Mouse (Mus musculus): ENCODE measurements around the gene Rabgap1l. TPM values are rescaled to one million over a fixed set of nuclear protein-coding genes. Genes with fewer than 3 reads are reported as not detected.

The Rabgap1l gene
- polyA plus RNA-seq, 1 experiment from 2014 or later = 17.4 TPM

- Histone ChIP-seq H3K36me3 (ENCODE audit: control insufficient read depth, insufficient read depth, low read length) (no peaks in the 10 kb centered on the region), H3K27ac (ENCODE audit: low read depth, low read length) (no peak overlapping the region), H3K9me3 (ENCODE audit: control insufficient read depth, low read length) (no peaks in the 10 kb centered on the region), H3K4me1 (replicated peaks; ENCODE audit: control insufficient read depth, insufficient read depth, low read length) (peaks cover 3% of the 10 kb centered on the region; the same call in 1 of the 2 replicates), H3K27me3 (ENCODE audit: control insufficient read depth, insufficient read depth, low read length) (no peaks in the 10 kb centered on the region), H3K4me2 (ENCODE audit: low read depth, low read length, severe bottlenecking) (no peak overlapping the region), H3K9ac (ENCODE audit: low read length) (no peak overlapping the region), H3K4me3 (ENCODE audit: low read depth, low read length) (no peak overlapping the region)
- ATAC-seq (replicated peaks; ENCODE audit: low FRiP score) = no peak
- no peak for DNase-seq (ENCODE audit: low spot score)
- 82% methylated on average over 10 of the region's 10 CpGs for WGBS
These were observed 486.0 kb downstream of the Rabgap1l start for GRCm38 (mm10) chr1:160306866-160307616.

DNA sequence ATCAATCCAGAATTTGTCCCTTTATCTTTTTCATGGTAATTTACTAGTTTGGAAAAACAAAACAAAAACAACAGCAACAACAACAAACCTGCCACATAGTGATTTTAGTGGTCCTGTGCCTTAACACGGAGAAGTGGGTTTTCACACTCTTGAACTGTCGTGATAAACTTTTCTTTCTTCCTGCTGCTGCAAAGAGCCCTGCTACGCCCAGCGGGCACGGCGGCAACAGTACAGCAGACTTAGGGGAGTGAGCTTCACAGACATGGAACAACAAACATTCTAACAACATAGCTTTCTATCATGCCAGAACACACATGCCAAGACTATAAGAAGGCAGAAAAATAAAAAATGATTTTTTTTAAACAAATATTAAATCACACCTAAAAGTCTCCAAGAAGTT is 486.7 kb downstream of the Rabgap1l start:
- Histone ChIP-seq H3K4me1 (replicated peaks; ENCODE audit: control insufficient read depth, insufficient read depth, low read length) (peaks cover 3% of the 10 kb centered on the region; the same call in 1 of the 2 replicates), H3K27me3 (ENCODE audit: control insufficient read depth, insufficient read depth, low read length) (no peaks in the 10 kb centered on the region), H3K4me2 (ENCODE audit: low read depth, low read length, severe bottlenecking) (no peak overlapping the region), H3K9me3 (ENCODE audit: control insufficient read depth, low read length) (no peaks in the 10 kb centered on the region), H3K4me3 (ENCODE audit: low read depth, low read length) (no peak overlapping the region), H3K36me3 (ENCODE audit: control insufficient read depth, insufficient read depth, low read length) (no peaks in the 10 kb centered on the region), H3K27ac (ENCODE audit: low read depth, low read length) (no peak overlapping the region), H3K9ac (ENCODE audit: low read length) (no peak overlapping the region)
- WGBS = 92% methylated on average over 6 of the region's 6 CpGs
- no peak for DNase-seq (ENCODE audit: low spot score)
- no peak for ATAC-seq (replicated peaks; ENCODE audit: low FRiP score)

DNA sequence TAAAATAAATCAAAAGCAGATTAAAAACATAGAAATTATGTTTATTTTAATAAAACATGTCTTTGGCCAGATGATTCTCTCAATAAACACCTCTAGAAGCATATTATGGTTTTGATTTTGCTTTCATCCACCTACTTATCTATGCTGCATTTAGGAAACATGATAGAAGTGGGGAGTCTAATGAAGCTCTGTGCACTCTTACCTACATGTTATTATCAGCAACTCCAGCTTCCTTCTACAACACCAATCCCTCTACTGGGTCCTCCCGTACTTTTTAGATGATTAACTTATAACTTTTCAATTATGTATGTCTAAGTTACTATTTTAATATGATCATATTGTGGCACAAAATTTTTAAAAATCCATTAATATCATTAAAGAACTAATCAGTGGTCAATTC is 487.2 kb downstream of the Rabgap1l start:
- ATAC-seq (replicated peaks; ENCODE audit: low FRiP score) = no peak
- Histone ChIP-seq H3K36me3 (ENCODE audit: control insufficient read depth, insufficient read depth, low read length) (no peaks in the 10 kb centered on the region), H3K27me3 (ENCODE audit: control insufficient read depth, insufficient read depth, low read length) (no peaks in the 10 kb centered on the region)

DNA sequence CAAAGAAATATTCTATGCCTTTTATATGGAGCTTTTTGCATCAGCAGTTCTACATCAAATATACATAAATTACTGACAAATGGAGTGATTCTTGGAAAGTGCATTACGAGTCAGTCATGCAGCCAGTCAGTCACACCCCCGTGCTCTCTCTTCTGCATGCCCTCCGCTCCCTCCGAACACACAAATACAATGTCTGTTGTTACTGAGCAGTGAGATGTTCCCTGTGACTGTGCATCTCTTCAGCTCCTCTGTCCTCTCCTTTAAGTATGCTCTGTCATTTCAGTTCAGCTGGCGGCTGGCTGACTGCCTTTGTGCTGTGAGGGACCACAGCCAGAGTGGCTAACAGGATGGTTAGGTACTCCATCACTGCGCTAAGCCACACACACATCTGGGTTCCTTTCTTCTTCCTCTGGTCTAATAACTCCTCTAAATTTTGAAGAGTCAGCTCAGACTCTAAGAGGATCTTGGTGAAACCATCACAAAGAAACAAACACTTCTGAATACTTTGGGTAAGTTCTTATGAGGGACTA is 488.0 kb downstream of the Rabgap1l start:
- no peak overlapping the region for H3K9ac ChIP-seq (ENCODE audit: low read length)
- no peaks in the 10 kb centered on the region for H3K36me3 ChIP-seq (ENCODE audit: control insufficient read depth, insufficient read depth, low read length)
- no peak for DNase-seq (ENCODE audit: low spot score)
- 77% methylated on average over 6 of the region's 6 CpGs for WGBS
- no peak for ATAC-seq (replicated peaks; ENCODE audit: low FRiP score)
- peaks cover 3% of the 10 kb centered on the region; the same call in 1 of the 2 replicates for H3K4me1 ChIP-seq (replicated peaks; ENCODE audit: control insufficient read depth, insufficient read depth, low read length)
- no peaks in the 10 kb centered on the region for H3K9me3 ChIP-seq (ENCODE audit: control insufficient read depth, low read length)
- no peak overlapping the region for H3K4me3 ChIP-seq (ENCODE audit: low read depth, low read length)
- no peak overlapping the region for H3K4me2 ChIP-seq (ENCODE audit: low read depth, low read length, severe bottlenecking)
- H3K27me3 ChIP-seq (ENCODE audit: control insufficient read depth, insufficient read depth, low read length) = no peaks in the 10 kb centered on the region
- no peak overlapping the region for H3K27ac ChIP-seq (ENCODE audit: low read depth, low read length)

More for the DNA sequence above, 487.2 kb downstream of the Rabgap1l start:
- Histone ChIP-seq H3K9me3 (ENCODE audit: control insufficient read depth, low read length) (no peaks in the 10 kb centered on the region), H3K4me2 (ENCODE audit: low read depth, low read length, severe bottlenecking) (no peak overlapping the region), H3K4me1 (replicated peaks; ENCODE audit: control insufficient read depth, insufficient read depth, low read length) (peaks cover 3% of the 10 kb centered on the region; the same call in 1 of the 2 replicates), H3K4me3 (ENCODE audit: low read depth, low read length) (no peak overlapping the region), H3K9ac (ENCODE audit: low read length) (no peak overlapping the region), H3K27ac (ENCODE audit: low read depth, low read length) (no peak overlapping the region)
- no peak for DNase-seq (ENCODE audit: low spot score)
- WGBS = 88% methylated on average over 1 of the region's 1 CpGs

DNA sequence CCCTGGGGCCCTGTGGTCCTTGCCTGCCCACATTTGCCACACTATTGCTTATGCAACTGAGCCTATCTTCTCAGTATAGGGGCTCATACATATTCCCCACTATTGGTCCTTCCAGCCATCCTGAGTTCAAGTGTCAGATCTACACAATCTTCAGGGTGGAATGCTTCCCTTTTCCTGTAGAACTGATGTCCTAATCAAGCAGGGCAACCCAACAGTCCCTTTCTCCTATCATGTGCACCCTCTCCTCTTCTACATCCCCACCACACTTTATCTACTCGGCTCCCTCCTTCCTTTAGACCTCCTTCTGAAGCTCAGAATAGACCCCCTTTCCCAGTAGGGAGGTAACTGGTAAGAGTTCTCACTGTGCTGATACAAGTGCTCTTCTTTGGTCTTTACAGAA is 490.7 kb downstream of the Rabgap1l start:
- WGBS = 96% methylated on average over 1 of the region's 1 CpGs
- no peak overlapping the region for H3K27ac ChIP-seq (ENCODE audit: low read depth, low read length)
- H3K9me3 ChIP-seq (ENCODE audit: control insufficient read depth, low read length) = no peaks in the 10 kb centered on the region
- ATAC-seq (replicated peaks; ENCODE audit: low FRiP score) (no peak), DNase-seq (ENCODE audit: low spot score) (no peak)
- H3K9ac ChIP-seq (ENCODE audit: low read length) = no peak overlapping the region
- no peaks in the 10 kb centered on the region for H3K4me1 ChIP-seq (replicated peaks; ENCODE audit: control insufficient read depth, insufficient read depth, low read length)
- no peak overlapping the region for H3K4me3 ChIP-seq (ENCODE audit: low read depth, low read length)
- no peaks in the 10 kb centered on the region for H3K36me3 ChIP-seq (ENCODE audit: control insufficient read depth, insufficient read depth, low read length)
- no peak overlapping the region for H3K4me2 ChIP-seq (ENCODE audit: low read depth, low read length, severe bottlenecking)
- H3K27me3 ChIP-seq (ENCODE audit: control insufficient read depth, insufficient read depth, low read length) = no peaks in the 10 kb centered on the region

DNA sequence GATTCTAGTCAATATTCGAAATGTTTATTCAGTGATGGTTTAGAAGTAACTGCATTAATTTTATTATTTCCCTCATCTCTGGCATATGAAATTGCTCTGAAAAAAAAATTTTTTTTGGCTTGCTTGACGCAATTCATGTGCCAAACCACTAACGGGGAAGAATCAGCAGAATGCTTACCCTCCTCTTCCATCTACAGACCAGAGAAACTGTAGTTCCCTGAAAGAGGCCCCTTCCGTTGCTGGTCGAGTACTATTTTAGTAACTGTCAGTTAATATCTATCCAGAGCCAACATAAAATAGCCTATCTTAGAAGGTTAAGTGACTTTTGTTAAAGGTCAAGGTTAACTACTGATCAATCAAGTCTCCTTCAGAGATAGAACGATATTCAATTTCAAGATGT is 491.9 kb downstream of the Rabgap1l start:
- Histone ChIP-seq H3K9me3 (ENCODE audit: control insufficient read depth, low read length) (no peaks in the 10 kb centered on the region), H3K9ac (ENCODE audit: low read length) (no peak overlapping the region), H3K4me2 (ENCODE audit: low read depth, low read length, severe bottlenecking) (no peak overlapping the region), H3K36me3 (ENCODE audit: control insufficient read depth, insufficient read depth, low read length) (no peaks in the 10 kb centered on the region), H3K4me3 (ENCODE audit: low read depth, low read length) (no peak overlapping the region), H3K27ac (ENCODE audit: low read depth, low read length) (no peak overlapping the region), H3K27me3 (ENCODE audit: control insufficient read depth, insufficient read depth, low read length) (no peaks in the 10 kb centered on the region), H3K4me1 (replicated peaks; ENCODE audit: control insufficient read depth, insufficient read depth, low read length) (no peaks in the 10 kb centered on the region)
- DNase-seq (ENCODE audit: low spot score) (no peak), ATAC-seq (replicated peaks; ENCODE audit: low FRiP score) (no peak)
- WGBS = 91% methylated on average over 6 of the region's 6 CpGs

DNA sequence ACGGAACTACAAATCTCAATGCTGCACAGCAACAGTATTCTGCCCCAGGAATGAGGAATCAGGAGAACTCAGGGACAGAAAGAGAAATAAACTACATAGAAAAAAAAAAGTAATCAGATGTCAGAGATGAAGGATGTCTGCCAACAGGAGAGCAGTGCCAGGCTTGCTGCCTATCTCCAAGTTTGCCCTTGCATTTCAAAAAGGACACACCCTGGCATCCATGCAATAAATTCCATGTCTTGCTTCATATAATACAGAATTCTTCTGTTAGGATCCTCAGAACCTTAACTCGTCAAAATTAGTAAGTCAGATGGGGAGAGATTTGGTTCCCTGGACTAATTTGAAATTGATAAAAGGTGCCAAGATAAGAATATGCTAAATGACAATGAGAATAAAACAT is 492.3 kb downstream of the Rabgap1l start:
- Histone ChIP-seq H3K4me2 (ENCODE audit: low read depth, low read length, severe bottlenecking) (no peak overlapping the region), H3K9me3 (ENCODE audit: control insufficient read depth, low read length) (no peaks in the 10 kb centered on the region), H3K27ac (ENCODE audit: low read depth, low read length) (no peak overlapping the region), H3K4me3 (ENCODE audit: low read depth, low read length) (no peak overlapping the region), H3K27me3 (ENCODE audit: control insufficient read depth, insufficient read depth, low read length) (no peaks in the 10 kb centered on the region), H3K4me1 (replicated peaks; ENCODE audit: control insufficient read depth, insufficient read depth, low read length) (no peaks in the 10 kb centered on the region), H3K9ac (ENCODE audit: low read length) (no peak overlapping the region), H3K36me3 (ENCODE audit: control insufficient read depth, insufficient read depth, low read length) (no peaks in the 10 kb centered on the region)
- 88% methylated on average over 2 of the region's 2 CpGs for WGBS
- ATAC-seq (replicated peaks; ENCODE audit: low FRiP score) (no peak), DNase-seq (ENCODE audit: low spot score) (no peak)

DNA sequence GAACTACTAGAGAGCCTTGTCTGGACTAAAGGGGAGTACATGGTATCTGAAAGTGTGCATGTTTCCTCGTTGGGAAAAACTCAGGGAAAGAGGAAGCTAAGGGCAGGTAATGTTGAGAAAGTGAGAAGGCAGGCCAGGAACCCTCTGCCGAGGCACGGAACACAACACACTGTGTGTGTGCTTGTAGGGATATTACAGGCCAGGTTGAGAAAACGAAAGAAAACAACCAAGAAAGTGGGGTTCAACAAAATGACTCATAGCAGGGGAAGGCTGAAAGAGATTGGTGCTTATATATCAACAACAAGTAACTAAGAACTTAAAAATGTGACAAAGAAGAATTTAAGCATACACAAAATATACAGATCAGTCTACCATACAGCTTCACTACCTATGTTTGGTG is 493.0 kb downstream of the Rabgap1l start:
- Histone ChIP-seq H3K9ac (ENCODE audit: low read length) (no peak overlapping the region), H3K36me3 (ENCODE audit: control insufficient read depth, insufficient read depth, low read length) (no peaks in the 10 kb centered on the region), H3K27ac (ENCODE audit: low read depth, low read length) (no peak overlapping the region), H3K4me2 (ENCODE audit: low read depth, low read length, severe bottlenecking) (no peak overlapping the region), H3K9me3 (ENCODE audit: control insufficient read depth, low read length) (no peaks in the 10 kb centered on the region), H3K4me1 (replicated peaks; ENCODE audit: control insufficient read depth, insufficient read depth, low read length) (no peaks in the 10 kb centered on the region), H3K4me3 (ENCODE audit: low read depth, low read length) (no peak overlapping the region), H3K27me3 (ENCODE audit: control insufficient read depth, insufficient read depth, low read length) (no peaks in the 10 kb centered on the region)
- ATAC-seq (replicated peaks; ENCODE audit: low FRiP score) = no peak
- no peak for DNase-seq (ENCODE audit: low spot score)
- WGBS = 85% methylated on average over 4 of the region's 4 CpGs

GRCm38 (mm10) chr1:160298893-160299292 is 494.1 kb downstream of the Rabgap1l start:
- Histone ChIP-seq H3K27ac (ENCODE audit: low read depth, low read length) (no peak overlapping the region), H3K4me3 (ENCODE audit: low read depth, low read length) (no peak overlapping the region), H3K4me2 (ENCODE audit: low read depth, low read length, severe bottlenecking) (no peak overlapping the region), H3K9ac (ENCODE audit: low read length) (no peak overlapping the region), H3K36me3 (ENCODE audit: control insufficient read depth, insufficient read depth, low read length) (no peaks in the 10 kb centered on the region), H3K27me3 (ENCODE audit: control insufficient read depth, insufficient read depth, low read length) (no peaks in the 10 kb centered on the region), H3K4me1 (replicated peaks; ENCODE audit: control insufficient read depth, insufficient read depth, low read length) (no peaks in the 10 kb centered on the region), H3K9me3 (ENCODE audit: control insufficient read depth, low read length) (no peaks in the 10 kb centered on the region)
- no peak for DNase-seq (ENCODE audit: low spot score)
- 88% methylated on average over 1 of the region's 1 CpGs for WGBS
- ATAC-seq (replicated peaks; ENCODE audit: low FRiP score) = no peak

All from forebrain, embryonic 11.5 days (tissue).